Mouse (Mus musculus) ovary, postnatal 10 days (tissue): ENCODE data around the gene Grin2b.

Experiments used
- DNase-seq: peaks from one replicate; pipeline ENCODE4 v3.0.0; 2022; ENCODE audit warnings: low spot score

Gene Grin2b

GRCm38 (mm10) chr6:136008120-136008519 lies 165.2 kb downstream of the Grin2b start:
- DNase-seq: no peak

GRCm38 (mm10) chr6:135994691-135995090 lies 178.6 kb downstream of the Grin2b start:
- DNase-seq: no peak

- no peak for DNase-seq
These were observed 179.4 kb downstream of the Grin2b start for GRCm38 (mm10) chr6:135993897-135994296.

- DNase-seq: no peak
These were observed 179.9 kb downstream of the Grin2b start for GRCm38 (mm10) chr6:135993378-135993777.

- no peak for DNase-seq
These were observed 197.2 kb downstream of the Grin2b start for GRCm38 (mm10) chr6:135976106-135976505.

- no peak for DNase-seq
These were observed 200.8 kb downstream of the Grin2b start for GRCm38 (mm10) chr6:135972481-135972880.

- no peak for DNase-seq
These were observed 201.8 kb downstream of the Grin2b start for GRCm38 (mm10) chr6:135971481-135971880.

- DNase-seq: no peak
These were observed 202.5 kb downstream of the Grin2b start for GRCm38 (mm10) chr6:135970716-135971318.

- DNase-seq: no peak
These were observed 211.5 kb downstream of the Grin2b start for GRCm38 (mm10) chr6:135961766-135962165.

GRCm38 (mm10) chr6:135959629-135960028 lies 213.7 kb downstream of the Grin2b start:
- no peak for DNase-seq

GRCm38 (mm10) chr6:135951666-135952065 lies 221.6 kb downstream of the Grin2b start:
- DNase-seq: no peak

- DNase-seq: no peak
These were observed 227.8 kb downstream of the Grin2b start for GRCm38 (mm10) chr6:135945511-135945910.

GRCm38 (mm10) chr6:135944358-135944757 lies 229.0 kb downstream of the Grin2b start:
- no peak for DNase-seq

- no peak for DNase-seq
These were observed 230.1 kb downstream of the Grin2b start for GRCm38 (mm10) chr6:135943121-135943617.

- DNase-seq: no peak
These were observed 240.4 kb downstream of the Grin2b start for GRCm38 (mm10) chr6:135932924-135933323.

- no peak for DNase-seq
These were observed 240.9 kb downstream of the Grin2b start for GRCm38 (mm10) chr6:135932400-135932920.

GRCm38 (mm10) chr6:135917676-135918075 lies 255.6 kb downstream of the Grin2b start:
- DNase-seq: no peak

- DNase-seq: no peak
These were observed 258.7 kb downstream of the Grin2b start for GRCm38 (mm10) chr6:135914608-135915007.

- DNase-seq: no peak
These were observed 261.2 kb downstream of the Grin2b start for GRCm38 (mm10) chr6:135912114-135912513.

GRCm38 (mm10) chr6:135911131-135911530 lies 262.2 kb downstream of the Grin2b start:
- DNase-seq: no peak

GRCm38 (mm10) chr6:135907540-135908320 lies 265.6 kb downstream of the Grin2b start:
- peak; percentile 44 for DNase-seq

GRCm38 (mm10) chr6:135907137-135907536 lies 266.2 kb downstream of the Grin2b start:
- no peak for DNase-seq

GRCm38 (mm10) chr6:135904391-135904790 lies 268.9 kb downstream of the Grin2b start:
- no peak for DNase-seq
